In the genomic region with DNA sequence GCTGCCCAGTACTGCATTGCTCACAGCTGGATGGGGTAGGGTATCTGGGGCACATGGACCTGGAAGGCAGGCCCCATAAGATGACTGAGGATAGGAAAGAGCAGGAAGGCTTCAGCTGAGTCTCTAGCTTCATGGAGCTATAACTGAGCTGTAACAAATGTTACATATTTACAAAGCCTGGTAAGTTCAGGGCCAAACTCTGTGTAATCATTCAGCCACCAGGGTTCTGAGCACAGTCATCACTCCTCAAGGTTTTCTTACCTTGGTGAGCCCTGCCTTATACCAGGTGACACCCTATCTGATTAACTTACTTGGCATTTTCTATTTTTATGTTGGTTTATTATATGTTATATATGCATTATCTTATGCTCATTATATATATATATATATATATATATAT, we compare ENCODE assay signal across 29 mouse cellular contexts. TPM values are rescaled to one million over a fixed set of nuclear protein-coding genes. Genes with fewer than 3 reads are reported as not detected.
DNase-seq lines count a peak whose midpoint lies in the region; ATAC-seq lines count a peak whose summit lies in the region.
"Had no signal": no experiment of that assay in that cellular context is flagged by ENCODE, and none has a peak within 500 bp of the region (broad histone marks: within the 10 kb centered on the region; RNA-seq: fewer than 3 reads in every experiment).

No protein-coding gene starts in this region.

- peak; percentile 38 for DNase-seq in kidney, adult 11 months
- DNase-seq in kidney, adult 9 months, result peak; percentile 77
- no peak for DNase-seq in kidney, adult 18-20 months
- DNase-seq: adrenal gland, postnatal 10 days; adrenal gland, postnatal 36 days; cerebellum, adult 11-12 months; cerebellum, adult 8-10 months; cerebellum, postnatal 10 days; cerebellum, postnatal 36 days; embryo, embryonic 11 days; gastrocnemius, postnatal 10 days; gastrocnemius, postnatal 36 days; heart, adult 2 months; heart, postnatal 14 days; heart, postnatal 4 days had no signal

- no peak overlapping the region for H3K9ac ChIP-seq in kidney, embryonic 15.5 days
- H3K9ac ChIP-seq: embryonic facial prominence, embryonic 13.5 days; forebrain, embryonic 12.5 days; forebrain, embryonic 15.5 days; heart, embryonic 13.5 days; hindbrain, embryonic 14.5 days had no signal

- no peak for ATAC-seq in kidney, embryonic 15.5 days (replicated peaks; ENCODE audit: low FRiP score)
- ATAC-seq in megakaryocyte, adult 5-6 weeks (ENCODE audit: poor library complexity, severe bottlenecking), result no peak
- ATAC-seq: CD4-positive, CD25-positive, alpha-beta regulatory T cell, adult 4 months; forebrain, embryonic 15.5 days; hindbrain, postnatal 0 days; inflammation-experienced regulatory T-cells, adult 6 months had no signal

- no peak overlapping the region for H3K27ac ChIP-seq in kidney, embryonic 15.5 days
- peak overlapping the region; percentile 42; the same call in 1 of the 2 replicates for H3K27ac ChIP-seq in brown adipose tissue, adult 24 weeks (replicated peaks; ENCODE audit: low read depth, low read length)
- H3K27ac ChIP-seq: embryonic facial prominence, embryonic 10.5 days; embryonic facial prominence, embryonic 13.5 days; forebrain, embryonic 12.5 days; forebrain, embryonic 15.5 days; heart, embryonic 10.5 days; heart, embryonic 13.5 days; hindbrain, embryonic 14.5 days; hindbrain, postnatal 0 days had no signal

- peaks cover 26% of the 10 kb centered on the region for H3K4me1 ChIP-seq in kidney, embryonic 15.5 days
- peaks cover 17% of the 10 kb centered on the region for H3K4me1 ChIP-seq in brown adipose tissue, adult 24 weeks (ENCODE audit: control insufficient read depth, insufficient read depth, insufficient read length, low read length)

- H3K4me2 ChIP-seq in kidney, embryonic 15.5 days, result no peak overlapping the region
- H3K4me2 ChIP-seq: embryonic facial prominence, embryonic 13.5 days; forebrain, embryonic 12.5 days; forebrain, embryonic 15.5 days; heart, embryonic 13.5 days; hindbrain, embryonic 14.5 days had no signal

- no peaks in the 10 kb centered on the region for H3K36me3 ChIP-seq in kidney, embryonic 15.5 days
- H3K36me3 ChIP-seq: embryonic facial prominence, embryonic 10.5 days; embryonic facial prominence, embryonic 13.5 days; forebrain, embryonic 12.5 days; forebrain, embryonic 15.5 days; heart, embryonic 10.5 days; heart, embryonic 13.5 days had no signal

- H3K9me3 ChIP-seq in kidney, embryonic 15.5 days (replicated peaks), result no peaks in the 10 kb centered on the region
- H3K9me3 ChIP-seq: embryonic facial prominence, embryonic 10.5 days; embryonic facial prominence, embryonic 13.5 days; forebrain, embryonic 12.5 days; forebrain, embryonic 15.5 days; heart, embryonic 10.5 days; heart, embryonic 13.5 days had no signal

- H3K27me3 ChIP-seq in kidney, embryonic 15.5 days, result no peaks in the 10 kb centered on the region
- H3K27me3 ChIP-seq: embryonic facial prominence, embryonic 13.5 days; forebrain, embryonic 15.5 days had no signal

- H3K4me3 ChIP-seq in kidney, embryonic 15.5 days (replicated peaks), result no peak overlapping the region
- no peak overlapping the region for H3K4me3 ChIP-seq in brown adipose tissue, adult 24 weeks (ENCODE audit: insufficient read depth, low read depth, low read length)
- H3K4me3 ChIP-seq: embryonic facial prominence, embryonic 10.5 days; embryonic facial prominence, embryonic 13.5 days; erythroblast, embryonic 14.5 days; forebrain, embryonic 12.5 days; forebrain, embryonic 15.5 days; heart, adult 2 months; heart, embryonic 10.5 days; heart, embryonic 13.5 days had no signal

RNA-seq across cellular contexts. Expression of gene Hmox1, which starts 6.3 kb away (rescaled TPM):
- polyA plus RNA-seq in kidney, embryonic 15.5 days (2015; fragmentation: Nextera tagmentation; extraction: Ambion mirVana), result 37.9 and 40.1 TPM in 2 replicates
- polyA plus RNA-seq in brown adipose tissue, adult 24 weeks (2012; ENCODE audit: insufficient read depth, insufficient read length, missing spikeins), result 9.7 and 15.4 TPM in 2 replicates
- total RNA-seq in megakaryocyte, adult 5-6 weeks (2015), result 25.4 and 27.1 TPM in 2 replicates
- total RNA-seq in megakaryocyte, adult 5-6 weeks (2017), result 42.3 and 49.8 TPM in 2 replicates

RNA-seq across cellular contexts. Expression of gene Mcm5, which starts 22.2 kb away (rescaled TPM):
- 173 and 194 TPM in 2 replicates for polyA plus RNA-seq in kidney, embryonic 15.5 days (2015; fragmentation: Nextera tagmentation; extraction: Ambion mirVana)
- 0.71 and 0.91 TPM in 2 replicates for polyA plus RNA-seq in brown adipose tissue, adult 24 weeks (2012; ENCODE audit: insufficient read depth, insufficient read length, missing spikeins)
- total RNA-seq in megakaryocyte, adult 5-6 weeks (2015), result 45.9 and 46.5 TPM in 2 replicates
- 210 and 212 TPM in 2 replicates for total RNA-seq in megakaryocyte, adult 5-6 weeks (2017)

RNA-seq across cellular contexts. Expression of gene Tom1, which starts 53.6 kb away (rescaled TPM):
- polyA plus RNA-seq in kidney, embryonic 15.5 days (2015; fragmentation: Nextera tagmentation; extraction: Ambion mirVana), result 29.6 and 35.1 TPM in 2 replicates
- polyA plus RNA-seq in brown adipose tissue, adult 24 weeks (2012; ENCODE audit: insufficient read depth, insufficient read length, missing spikeins), result 21.7 and 21.8 TPM in 2 replicates
- total RNA-seq in megakaryocyte, adult 5-6 weeks (2015), result 53.1 and 60.1 TPM in 2 replicates
- total RNA-seq in megakaryocyte, adult 5-6 weeks (2017), result 46.6 and 60.7 TPM in 2 replicates

Comparison
In these comparisons a context has a peak if more than half of its experiments do, and no peak if none do; other contexts are left out.
1. RNA of gene Mcm5, which starts 22.2 kb away (polyA plus RNA-seq): 173 to 194 TPM in kidney, embryonic 15.5 days; 0.71 to 0.91 TPM in brown adipose tissue, adult 24 weeks; every median in the first group is over 10 times any median in the second.